8 mouse cellular contexts compared by ENCODE assay signal in the genomic region with DNA sequence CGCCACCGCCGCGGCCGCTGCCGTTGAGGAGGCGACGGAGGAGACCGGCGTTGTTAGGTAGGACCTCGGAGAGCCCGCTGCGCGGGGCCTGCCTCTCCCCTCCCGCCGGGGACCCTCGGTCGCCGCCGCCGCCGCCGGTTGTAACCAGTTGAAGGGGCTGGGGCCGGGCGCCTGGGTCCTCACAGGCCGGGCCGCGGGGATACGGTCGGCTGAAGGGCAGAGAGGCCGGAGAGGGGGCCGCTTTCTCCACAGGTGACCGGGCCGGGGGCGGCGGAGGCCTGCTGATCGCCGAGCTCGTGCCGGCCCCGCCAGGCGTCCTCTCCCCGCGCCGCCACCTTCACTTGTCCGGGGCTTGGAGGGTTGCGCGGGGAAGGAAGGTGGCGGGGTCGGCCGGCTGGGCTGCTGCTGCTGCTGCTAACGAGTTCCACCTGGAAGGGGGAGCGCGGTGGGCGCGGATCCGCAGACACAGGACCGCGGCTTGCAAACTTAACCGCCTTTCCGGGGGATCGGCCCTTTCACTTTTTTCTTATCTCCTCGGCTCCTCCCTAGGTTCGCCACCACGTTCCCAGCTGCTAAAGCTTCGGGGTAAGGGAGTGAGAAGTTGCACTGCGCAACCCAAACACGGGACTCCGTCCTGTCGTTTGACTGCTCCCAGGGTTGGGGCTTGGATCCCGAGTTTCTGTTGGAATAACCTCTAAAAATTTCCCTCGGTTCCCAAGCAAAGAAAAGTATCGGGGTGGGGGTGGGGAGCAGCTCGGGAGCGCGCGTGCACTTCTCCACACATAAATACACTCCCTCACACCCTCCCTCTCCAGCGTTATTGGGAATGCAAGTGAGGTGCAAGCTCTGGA. TPM values are rescaled to one million over a fixed set of nuclear protein-coding genes. Genes with fewer than 3 reads are reported as not detected.
DNase-seq lines count a peak whose midpoint lies in the region; ATAC-seq and TF ChIP-seq lines count a peak whose summit lies in the region.

No protein-coding gene starts in this region.

- H3K4me3 ChIP-seq in cortical plate, adult 2 months (ENCODE audit: insufficient read depth, low read length): peak overlapping the region; percentile 71
- H3K4me3 ChIP-seq in intestine, embryonic 14.5 days (ENCODE audit: low read depth, low read length): peak overlapping the region; percentile 75
- peak overlapping the region; percentile 98 for H3K4me3 ChIP-seq in limb, embryonic 10.5 days
- H3K4me3 ChIP-seq in midbrain, embryonic 10.5 days: peak overlapping the region; percentile 99

- H3K9ac ChIP-seq in intestine, embryonic 14.5 days (ENCODE audit: low read length): peak overlapping the region; percentile 96

- H3K4me2 ChIP-seq in intestine, embryonic 14.5 days (ENCODE audit: low read length): peak overlapping the region; percentile 77

- no peak for TF ChIP-seq POLR2A in cortical plate, adult 2 months (IDR thresholded peaks at IDR 0.05; ENCODE audit: extremely low read depth, insufficient read depth, low read length)

- no peaks in the 10 kb centered on the region for H3K27me3 ChIP-seq in intestine, embryonic 14.5 days (replicated peaks; ENCODE audit: control insufficient read depth, insufficient read depth, low read length)
- no peaks in the 10 kb centered on the region for H3K27me3 ChIP-seq in limb, embryonic 10.5 days (ENCODE audit: low read depth, poor library complexity, severe bottlenecking)
- no peaks in the 10 kb centered on the region for H3K27me3 ChIP-seq in midbrain, embryonic 10.5 days (ENCODE audit: low read depth, poor library complexity, severe bottlenecking)

- no peaks in the 10 kb centered on the region for H3K4me1 ChIP-seq in cortical plate, adult 2 months (ENCODE audit: control insufficient read depth, insufficient read depth, low read length)
- H3K4me1 ChIP-seq in intestine, embryonic 14.5 days (replicated peaks; ENCODE audit: control insufficient read depth, insufficient read depth, low read length): peaks cover 9% of the 10 kb centered on the region
- peaks cover 23% of the 10 kb centered on the region for H3K4me1 ChIP-seq in limb, embryonic 10.5 days
- H3K4me1 ChIP-seq in midbrain, embryonic 10.5 days: peaks cover 29% of the 10 kb centered on the region

- no peaks in the 10 kb centered on the region for H3K36me3 ChIP-seq in intestine, embryonic 14.5 days (ENCODE audit: control insufficient read depth, insufficient read depth, low read length)
- peaks cover 5% of the 10 kb centered on the region; the same call in 1 of the 2 replicates for H3K36me3 ChIP-seq in limb, embryonic 10.5 days
- peaks cover 8% of the 10 kb centered on the region; the same call in 1 of the 2 replicates for H3K36me3 ChIP-seq in midbrain, embryonic 10.5 days

- no peak for TF ChIP-seq CTCF in cortical plate, adult 2 months (IDR thresholded peaks at IDR 0.05; ENCODE audit: extremely low read depth, insufficient read depth, low read length)

- peak; percentile 34 for DNase-seq in gastrocnemius, adult 18-20 months (ENCODE audit: low spot score)
- DNase-seq in gastrocnemius, postnatal 10 days: no peak
- peak; percentile 15 to 55 for DNase-seq in gastrocnemius, postnatal 36 days
- DNase-seq in intestine, embryonic 14.5 days (ENCODE audit: low spot score): peak; percentile 86
- DNase-seq in limb, embryonic 10.5 days (ENCODE audit: low spot score): peak; percentile 82
- DNase-seq in midbrain, embryonic 10.5 days (ENCODE audit: low spot score): peak; percentile 73
- peak; percentile 38 to 47 for DNase-seq in spleen, postnatal 10 days (ENCODE audit: low spot score in 2 of 2)

- H3K27ac ChIP-seq in cortical plate, adult 2 months (ENCODE audit: insufficient read depth, low read length): peak overlapping the region; percentile 96
- peak overlapping the region; percentile 100 for H3K27ac ChIP-seq in intestine, embryonic 14.5 days (ENCODE audit: low read depth)
- peak overlapping the region; percentile 100 for H3K27ac ChIP-seq in limb, embryonic 10.5 days
- peak overlapping the region; percentile 100 for H3K27ac ChIP-seq in midbrain, embryonic 10.5 days (replicated peaks)

- peak; percentile 40 for ATAC-seq in intestine, embryonic 14.5 days (replicated peaks; ENCODE audit: low FRiP score, low TSS enrichment, low read depth)

- H3K9me3 ChIP-seq in intestine, embryonic 14.5 days (ENCODE audit: control insufficient read depth, low read length): no peaks in the 10 kb centered on the region
- H3K9me3 ChIP-seq in limb, embryonic 10.5 days (replicated peaks): no peaks in the 10 kb centered on the region
- H3K9me3 ChIP-seq in midbrain, embryonic 10.5 days (replicated peaks): no peaks in the 10 kb centered on the region

- WGBS in intestine, embryonic 14.5 days: under 1% methylated on average over 59 of the region's 78 CpGs
- WGBS in limb, embryonic 10.5 days: under 1% methylated on average over 77 of the region's 78 CpGs
- WGBS in midbrain, embryonic 10.5 days: under 1% methylated on average over 71 of the region's 78 CpGs

- intact Hi-C loops in gastrocnemius, postnatal 36 days (cut with DNase I): loop anchor here (5.0 to 10.0 kb wide), 4 partner anchors 50 to 1860 kb away; partner anchors contain the start of gene Prkd1

RNA-seq across cellular contexts. Expression of gene Arhgap5, which starts 0.8 kb away (rescaled TPM):
- 10 to 100 TPM; 44.3 to 50.2 TPM for total RNA-seq in gastrocnemius, adult 18-20 months (2021)
- total RNA-seq in gastrocnemius, postnatal 10 days (2021): 10 to 100 TPM; 36.1 to 43.4 TPM
- 50.5 and 52.6 TPM in 2 replicates for polyA plus RNA-seq in cortical plate, adult 2 months (2012; rRNA removed)
- 10 to 100 TPM; 30.7 to 35.3 TPM for total RNA-seq in gastrocnemius, postnatal 36 days (2021)
- 42.3 and 49.6 TPM in 2 replicates for polyA plus RNA-seq in intestine, embryonic 14.5 days (2014; fragmentation: Nextera tagmentation; extraction: Ambion mirVana)
- 37.5 and 45.9 TPM in 2 replicates for polyA plus RNA-seq in limb, embryonic 10.5 days (2016; fragmentation: Nextera tagmentation; extraction: Ambion mirVana)
- 44.0 and 44.6 TPM in 2 replicates for polyA plus RNA-seq in midbrain, embryonic 10.5 days (2016; fragmentation: Nextera tagmentation; extraction: Ambion mirVana)
